Mouse (Mus musculus) skeletal muscle tissue, adult 2 months (tissue): Measurements from ENCODE around the gene Olfr873.
"Not testable (repeated sequence)": the region's sequence is repeated elsewhere in the genome, so short reads cannot be mapped to it uniquely, and the experiment has no call there.

Experiments used
- DNase-seq: peaks from one replicate; pipeline ENCODE4 v3.0.0-alpha.2; 2012; ENCODE audit warnings: low read depth, low spot score

Olfr873 gene

GRCm38 (mm10) chr9:20298232-20298631, at the start of gene Olfr873:
Gene Olfr873, plus strand, starts transcription at chr9:20298532.
- DNase-seq, result no peak

GRCm38 (mm10) chr9:20282051-20282450, 16.3 kb upstream of the Olfr873 start, which contains the start of gene Olfr39:
Gene Olfr39, plus strand, starts transcription at chr9:20282351.
- DNase-seq, result no peak

GRCm38 (mm10) chr9:20295562-20295961, 2.8 kb upstream of the Olfr873 start:
- DNase-seq, result not testable (repeated sequence)

GRCm38 (mm10) chr9:20335994-20336393, 37.7 kb downstream of the Olfr873 start, which contains the start of gene Olfr18:
Gene Olfr18, minus strand, starts transcription at chr9:20336094.
- DNase-seq, result no peak

GRCm38 (mm10) chr9:20348501-20348900, 50.2 kb downstream of the Olfr873 start:
- DNase-seq, result no peak
